Mouse (Mus musculus) layer of hippocampus, adult 9-11 months (tissue): ENCODE results near the gene Xcl1.

Experiments used
- DNase-seq: peaks from one replicate; pipeline ENCODE4 v3.0.0; 2022

Gene Xcl1

GRCm38 (mm10) chr1:164900226-164900625, 35.1 kb downstream of the Xcl1 start:
- DNase-seq, result no peak

- no peak for DNase-seq
Observed at GRCm38 (mm10) chr1:164899506-164899905, 35.8 kb downstream of the Xcl1 start.

- peak; percentile 87 for DNase-seq
Observed at GRCm38 (mm10) chr1:164898846-164899351, 36.4 kb downstream of the Xcl1 start.

- no peak for DNase-seq
Observed at GRCm38 (mm10) chr1:164897163-164897817, 38.0 kb downstream of the Xcl1 start.

GRCm38 (mm10) chr1:164896211-164897145, 38.8 kb downstream of the Xcl1 start:
- no peak for DNase-seq

- no peak for DNase-seq
Observed at GRCm38 (mm10) chr1:164895806-164896205, 39.5 kb downstream of the Xcl1 start.

- no peak for DNase-seq
Observed at GRCm38 (mm10) chr1:164890366-164890765, 45.0 kb downstream of the Xcl1 start.

GRCm38 (mm10) chr1:164888563-164888962, 46.8 kb downstream of the Xcl1 start:
- DNase-seq, result no peak

GRCm38 (mm10) chr1:164887775-164888174, 47.6 kb downstream of the Xcl1 start:
- no peak for DNase-seq

- DNase-seq, result no peak
Observed at GRCm38 (mm10) chr1:164881891-164882290, 53.4 kb downstream of the Xcl1 start.
